Mouse (Mus musculus) liver, embryonic 14.5 days (tissue): ENCODE measurements around the gene Hoxa13.

Experiments
- CTCF ChIP-seq: IDR thresholded peaks from 2 replicates; pipeline ENCODE4 v1.5.1; 2016; ENCODE audit warnings: antibody characterized with exemption, low read depth, control low read depth
- EP300 ChIP-seq: IDR thresholded peaks from 2 replicates; pipeline ENCODE4 v1.6.1; 2016; ENCODE audit warnings: antibody characterized with exemption, low read depth

DNA sequence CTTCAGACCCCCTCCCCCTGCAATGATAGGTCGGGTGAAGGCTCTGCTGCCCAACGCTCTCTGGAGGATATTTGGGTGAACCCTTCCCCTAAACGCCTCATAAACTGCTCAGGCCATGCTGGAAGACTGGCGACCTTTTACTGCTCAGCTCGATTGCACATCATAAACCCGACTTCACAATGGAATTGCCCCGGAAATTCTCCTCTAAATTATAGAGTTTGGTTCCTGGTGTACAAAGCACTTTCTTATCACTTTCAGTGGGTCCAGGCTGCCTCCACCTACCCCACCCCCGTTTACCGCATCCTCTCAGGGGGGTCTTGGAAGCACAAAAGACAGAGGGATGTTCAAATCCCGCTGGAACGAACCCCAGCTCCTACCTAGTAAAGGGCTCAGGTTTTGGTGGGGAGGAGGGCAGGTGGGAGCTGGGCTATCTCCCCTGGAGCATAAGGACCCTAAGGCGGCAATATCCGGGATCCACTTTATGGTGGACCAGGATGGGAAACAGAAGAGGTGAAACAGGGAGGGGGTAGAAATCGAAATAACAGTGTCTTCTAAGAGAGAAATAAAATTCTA lies 42.0 kb downstream of the Hoxa13 start:
- TF ChIP-seq CTCF: no peak
- no peak for TF ChIP-seq EP300
